Mouse (Mus musculus) thymus, postnatal 25 days (tissue): ENCODE measurements at regions not wholly inside any gene's neighbourhood (a gene's known extent, or its start where the extent isn't known, plus 50 kb on each side); places are given as distances from the start of the nearest gene placed in this dataset.

Experiments used
- DNase-seq: peaks from one replicate; pipeline ENCODE4 v3.0.0; 2022

- DNase-seq = no peak
Observed at GRCm38 (mm10) chr4:125200762-125201161, 73.1 kb upstream of the Zc3h12a start.

DNA sequence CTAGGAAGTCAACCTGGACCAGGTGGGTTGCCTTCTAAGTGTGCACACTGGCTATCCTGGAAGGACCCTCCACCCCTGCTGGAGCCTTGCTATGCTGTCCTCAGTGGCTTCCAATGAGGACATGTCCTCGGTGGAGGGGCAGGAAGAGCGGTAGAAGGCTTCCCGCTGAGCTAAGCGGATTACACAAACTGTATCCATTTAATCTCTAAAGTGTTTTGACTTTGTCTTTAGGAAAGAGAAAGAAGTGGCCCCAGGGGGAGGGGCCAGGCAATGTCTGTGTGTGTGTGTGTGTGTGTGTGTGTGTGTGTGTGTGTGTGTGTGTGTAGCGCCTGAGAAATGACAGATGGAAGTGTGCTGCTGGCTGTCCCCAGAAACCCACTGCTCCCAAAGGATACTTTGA, 71.6 kb upstream of the Zc3h12a start:
- DNase-seq = no peak

GRCm38 (mm10) chr4:125195901-125196435, 68.3 kb upstream of the Zc3h12a start:
- DNase-seq = no peak

GRCm38 (mm10) chr4:125194722-125195380, 67.2 kb upstream of the Zc3h12a start:
- no peak for DNase-seq

GRCm38 (mm10) chr4:125194298-125194697, 66.7 kb upstream of the Zc3h12a start:
- DNase-seq = no peak

- DNase-seq = no peak
Observed at GRCm38 (mm10) chr4:125191680-125192079, 64.0 kb upstream of the Zc3h12a start.

- DNase-seq = no peak
Observed at GRCm38 (mm10) chr4:125191010-125191409, 63.4 kb upstream of the Zc3h12a start.

DNA sequence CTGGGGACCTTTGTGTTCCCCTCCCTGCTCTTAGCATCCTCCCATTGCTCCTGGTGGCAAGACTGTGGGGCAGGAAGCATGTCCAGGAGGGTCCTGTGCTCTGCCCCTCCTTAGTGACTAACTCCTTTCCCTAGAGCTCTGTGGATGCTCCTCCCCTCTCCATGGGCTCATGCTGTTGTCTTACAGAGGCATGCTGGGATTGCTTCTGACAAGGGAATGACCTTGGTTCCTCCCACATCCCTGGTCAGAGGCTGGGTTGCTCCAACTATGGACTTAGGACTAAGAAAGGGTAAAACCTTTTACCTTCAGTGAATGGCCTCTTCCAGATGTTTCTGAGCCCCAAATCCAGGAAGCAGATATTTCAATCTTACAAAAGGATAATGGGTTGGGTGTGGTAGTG, 62.3 kb upstream of the Zc3h12a start:
- DNase-seq = no peak

DNA sequence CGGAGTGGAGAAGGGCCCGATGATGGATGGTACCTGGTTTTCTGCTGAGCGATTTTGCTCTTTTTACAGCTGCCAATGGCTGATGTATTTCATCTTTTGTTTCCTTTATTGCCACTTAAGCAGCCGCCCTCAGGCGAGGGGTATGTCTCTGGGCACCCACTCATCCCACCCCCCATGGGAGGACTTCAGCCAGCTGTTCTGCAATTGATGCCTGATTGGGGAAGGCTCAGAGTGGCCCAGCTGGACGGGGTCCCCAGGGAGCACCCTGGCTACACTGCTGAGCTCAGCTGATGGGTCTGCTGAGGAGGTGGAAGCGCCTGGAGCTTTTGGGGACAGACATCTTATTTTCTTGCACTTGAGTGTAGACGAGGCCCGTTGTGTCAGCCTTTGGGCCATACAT, 58.6 kb upstream of the Zc3h12a start:
- no peak for DNase-seq

DNA sequence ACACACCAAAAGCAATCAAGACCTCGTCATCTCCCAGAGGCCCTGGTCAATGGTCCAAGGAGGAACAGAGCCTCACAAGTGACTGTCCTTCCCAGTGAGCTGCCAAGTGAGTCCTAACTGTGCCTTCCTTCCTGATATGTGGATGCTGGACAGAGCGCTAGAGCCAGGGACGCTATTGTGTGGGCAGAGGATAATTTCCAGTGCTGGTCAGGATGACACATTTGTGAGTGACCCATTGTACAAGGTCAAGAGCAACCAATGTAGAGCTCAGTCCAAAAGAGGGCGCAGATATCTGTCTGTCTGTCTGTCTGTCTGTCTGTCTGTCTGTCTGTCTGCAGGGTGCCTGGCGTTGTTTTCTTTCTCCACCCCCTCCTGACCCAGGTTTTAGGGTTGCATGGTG, 57.4 kb upstream of the Zc3h12a start:
- no peak for DNase-seq

GRCm38 (mm10) chr4:125180947-125181346, 53.3 kb upstream of the Zc3h12a start:
- DNase-seq = no peak

DNA sequence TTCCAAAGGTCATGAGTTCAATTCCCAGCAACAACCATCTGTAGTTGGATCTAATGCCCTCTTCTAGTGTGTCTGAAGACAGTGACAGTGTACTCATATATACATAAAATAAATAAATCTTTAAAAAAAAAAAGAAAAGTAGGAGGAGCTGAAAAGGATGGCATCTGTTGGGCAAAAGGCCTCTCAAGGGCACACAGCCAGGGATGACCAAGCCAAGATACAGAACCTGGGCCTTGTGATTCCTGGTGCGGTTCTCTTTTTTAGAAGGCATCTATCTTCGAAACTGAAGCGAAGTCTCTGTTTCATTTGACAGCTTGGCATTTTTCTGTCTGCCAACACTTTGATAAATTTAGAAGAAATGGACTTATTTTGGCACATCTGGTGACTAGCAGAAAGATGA, 50.9 kb upstream of the Zc3h12a start:
- DNase-seq = no peak

DNA sequence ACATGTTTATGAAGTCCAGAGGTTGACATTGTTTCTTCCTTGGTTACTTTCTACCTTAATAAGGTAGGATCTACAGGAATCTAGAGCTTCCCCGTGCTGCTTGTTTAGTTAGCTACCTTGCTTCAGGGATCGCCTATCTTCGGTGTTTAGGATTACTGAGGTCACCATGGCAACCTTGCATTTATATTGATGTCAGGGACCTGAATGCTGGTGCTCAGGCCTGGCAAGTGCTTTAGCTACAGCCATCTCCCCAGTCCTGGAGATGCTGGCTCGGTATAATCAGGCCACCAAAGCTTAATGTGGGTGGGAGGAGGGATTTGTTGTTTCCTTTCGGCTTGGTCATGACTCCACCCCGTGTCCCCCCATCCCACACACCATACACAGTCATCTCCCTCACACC, 50.0 kb upstream of the Zc3h12a start:
- DNase-seq = no peak
